Mouse (Mus musculus) liver, embryonic 16.5 days (tissue): ENCODE results near the gene Atxn1. TPM values are rescaled to one million over a fixed set of nuclear protein-coding genes. Genes with fewer than 3 reads are reported as not detected.

Source experiments
- ATAC-seq: fragments of 200-750 bp; cut with Nextera tagmentation; 2 replicates; pipeline ENCODE4 v1.8.0; 2017; ENCODE audit warnings: low read depth, mild to moderate bottlenecking, moderate number of reproducible peaks, moderate library complexity
- H3K27ac ChIP-seq: fragments of 300-500 bp; sonication (generic); 2 replicates; pipeline ENCODE4 v1.5.1; 2014; ENCODE audit warnings: mild to moderate bottlenecking, low read length
- H3K27me3 ChIP-seq: fragments of 300-500 bp; sonication (generic); 2 replicates; pipeline ENCODE4 v1.6.1; 2014; ENCODE audit warnings: low read depth, low read length, mixed read lengths; ENCODE audit not compliant: control insufficient read depth, insufficient read depth
- H3K36me3 ChIP-seq: fragments of 300-500 bp; sonication (generic); 2 replicates; pipeline ENCODE4 v1.6.1; 2014; ENCODE audit warnings: mild to moderate bottlenecking; ENCODE audit not compliant: control insufficient read depth, insufficient read depth
- H3K4me1 ChIP-seq: fragments of 300-500 bp; sonication (generic); 2 replicates; pipeline ENCODE4 v1.6.1; 2014; ENCODE audit warnings: low read depth, low read length, mixed read lengths; ENCODE audit not compliant: control insufficient read depth
- H3K4me2 ChIP-seq: fragments of 300-500 bp; sonication (generic); 2 replicates; pipeline ENCODE4 v1.6.1; 2014; ENCODE audit warnings: low read depth, low read length, mixed read lengths
- H3K4me3 ChIP-seq: fragments of 300-500 bp; sonication (generic); 2 replicates; pipeline ENCODE4 v1.5.1; 2014; ENCODE audit warnings: low read depth, mild to moderate bottlenecking, low read length
- H3K9ac ChIP-seq: fragments of 300-500 bp; sonication (generic); 2 replicates; pipeline ENCODE4 v1.6.1; 2014; ENCODE audit warnings: low read depth, low read length
- H3K9me3 ChIP-seq: fragments of 300-500 bp; sonication (generic); replicated peaks from 2 replicates; pipeline ENCODE4 v1.6.1; 2016; ENCODE audit warnings: low read length; ENCODE audit not compliant: control insufficient read depth
- WGBS: fragments of 180-500 bp; shearing (Covaris S2); extraction: QIAGEN DNeasy Blood & Tissue Kit; methylation state at CpG from one replicate; pipeline ENCODE4 v1.1.7; 2014; ENCODE audit not compliant: insufficient replicate concordance; 5-methylcytosine and 5-hydroxymethylcytosine counted together
- polyA plus RNA-seq: library from polyadenylated mRNA; unstranded; fragments of >200 nt; fragmentation: Nextera tagmentation; extraction: Ambion mirVana; gene quantifications from 2 replicates; pipeline ENCODE4 v1.2.1, GENCODE M21; 2015

Gene Atxn1
- polyA plus RNA-seq, 1 experiment from 2014 or later: 3.2 TPM

DNA sequence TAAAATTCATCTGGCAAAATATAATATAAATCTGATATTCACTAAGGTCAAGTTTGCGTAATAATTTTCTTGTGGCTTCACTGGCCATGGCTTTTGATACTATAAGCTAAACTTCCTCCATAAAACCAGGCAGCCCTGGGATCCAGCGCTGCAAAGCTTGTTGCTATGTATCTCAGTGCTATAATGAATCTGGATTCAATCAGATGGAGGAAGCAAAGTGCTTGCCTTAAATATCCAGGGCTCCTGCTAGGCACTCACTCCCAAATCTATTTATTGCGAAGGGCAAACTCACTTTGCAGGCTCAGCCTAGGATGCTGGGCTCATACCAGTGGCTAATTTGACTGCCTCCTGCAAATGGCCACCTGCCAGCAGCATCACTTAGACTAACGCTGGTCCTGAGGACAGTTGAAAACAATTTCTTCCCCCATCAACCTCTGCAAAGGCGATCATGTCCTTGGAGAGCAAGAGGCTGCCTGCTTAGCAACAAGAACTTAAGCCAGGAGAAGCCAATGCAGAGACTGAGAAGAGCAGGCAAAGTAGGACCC lies 122.2 kb downstream of the Atxn1 start:
- H3K36me3 ChIP-seq: no peaks in the 10 kb centered on the region
- 81% methylated on average over 5 of the region's 5 CpGs for WGBS
- H3K4me1 ChIP-seq: no peaks in the 10 kb centered on the region
- no peak overlapping the region for H3K27ac ChIP-seq
- H3K27me3 ChIP-seq: no peaks in the 10 kb centered on the region
- H3K9me3 ChIP-seq: no peaks in the 10 kb centered on the region
- no peak overlapping the region for H3K4me3 ChIP-seq
- no peak overlapping the region for H3K4me2 ChIP-seq
- no peak overlapping the region for H3K9ac ChIP-seq
- ATAC-seq: no peak

DNA sequence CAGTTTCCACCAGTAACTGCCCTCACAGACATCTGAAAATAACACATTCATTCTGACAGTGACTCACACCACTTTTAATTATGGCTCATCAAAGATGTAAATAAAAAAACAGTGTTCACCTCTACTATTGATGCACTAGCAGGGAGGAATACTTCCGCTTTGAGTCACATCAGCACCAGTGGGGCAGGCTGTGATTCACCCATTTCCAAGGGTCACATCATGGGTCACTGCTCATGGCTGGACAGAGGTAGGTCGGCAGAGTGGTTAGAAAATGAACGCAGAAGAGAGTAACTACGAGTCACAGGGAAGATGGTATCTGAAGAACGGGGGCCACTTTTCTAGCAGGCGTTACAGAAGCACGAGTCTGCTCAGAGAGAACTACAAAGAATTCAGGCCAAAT lies 124.9 kb downstream of the Atxn1 start:
- Histone ChIP-seq H3K4me1 (no peaks in the 10 kb centered on the region), H3K9ac (no peak overlapping the region), H3K27ac (peak overlapping the region; percentile 42; the same call in 1 of the 2 replicates), H3K36me3 (no peaks in the 10 kb centered on the region), H3K9me3 (no peaks in the 10 kb centered on the region), H3K4me2 (no peak overlapping the region), H3K4me3 (no peak overlapping the region), H3K27me3 (no peaks in the 10 kb centered on the region)
- ATAC-seq: no peak
- 42% methylated on average over 7 of the region's 7 CpGs for WGBS

DNA sequence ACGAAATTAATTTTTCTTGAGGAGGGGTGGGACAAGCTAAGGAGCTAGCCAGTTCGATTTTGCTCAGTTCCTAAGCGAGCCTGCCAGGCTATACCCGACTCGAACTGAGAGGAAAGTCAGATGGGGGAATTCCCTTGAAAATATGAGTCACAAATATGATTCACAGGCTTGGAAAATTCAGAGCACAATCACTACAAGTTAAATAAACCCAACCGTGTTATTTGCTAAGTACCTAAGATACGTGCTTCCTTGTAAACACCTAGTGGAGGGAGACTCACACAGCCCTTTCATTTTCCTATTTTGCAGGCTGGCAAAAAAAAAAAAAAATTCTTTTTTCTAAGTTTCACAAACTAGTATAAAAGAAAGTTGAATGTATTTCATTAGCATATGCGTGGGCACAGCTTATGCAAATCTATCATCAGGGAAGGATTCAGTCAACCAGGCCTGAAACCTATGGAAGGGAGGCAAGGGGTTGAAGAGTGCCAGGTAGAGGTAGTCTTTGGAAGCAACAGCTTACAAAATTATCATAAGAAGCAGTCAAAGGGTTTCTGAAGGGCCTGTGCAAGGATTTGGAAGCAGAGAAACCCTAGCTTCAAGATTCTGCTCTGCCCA lies 127.1 kb downstream of the Atxn1 start:
- Histone ChIP-seq H3K27me3 (no peaks in the 10 kb centered on the region), H3K4me1 (no peaks in the 10 kb centered on the region), H3K4me2 (no peak overlapping the region), H3K9ac (no peak overlapping the region), H3K4me3 (no peak overlapping the region), H3K36me3 (no peaks in the 10 kb centered on the region), H3K27ac (no peak overlapping the region), H3K9me3 (no peaks in the 10 kb centered on the region)
- ATAC-seq: no peak
- WGBS: 70% methylated on average over 8 of the region's 8 CpGs

DNA sequence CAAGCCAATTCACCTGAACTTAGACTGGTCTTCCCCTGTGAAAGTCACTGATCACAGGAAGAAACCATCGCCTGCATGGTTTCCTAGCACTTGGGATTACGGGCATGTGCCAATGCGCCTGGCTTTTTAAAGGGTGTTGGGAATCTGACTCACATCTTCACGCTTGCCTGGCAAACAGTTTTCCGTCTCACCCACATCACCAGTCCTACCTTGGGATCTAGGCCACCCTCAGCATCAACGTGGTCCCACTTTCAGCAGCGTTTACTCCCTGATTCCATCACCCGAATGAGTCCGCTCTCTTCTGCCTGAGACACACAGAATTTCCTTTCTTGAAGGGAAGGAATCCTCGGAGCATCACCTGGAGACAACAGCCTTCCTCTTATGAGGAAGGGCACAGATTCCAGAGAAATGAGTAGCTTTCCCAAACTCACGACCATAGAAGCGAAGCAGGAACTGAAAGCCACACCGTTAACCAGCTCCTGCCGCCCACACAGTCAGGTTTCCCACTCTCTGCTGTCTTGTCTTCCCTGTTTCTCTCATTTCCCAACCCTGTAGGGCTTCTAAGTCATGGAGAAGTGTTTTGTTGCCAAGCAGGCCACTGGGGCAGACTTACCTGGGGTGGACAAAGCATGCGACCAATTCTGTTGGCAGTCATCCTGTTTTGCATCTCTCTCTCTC lies 128.3 kb downstream of the Atxn1 start:
- Histone ChIP-seq H3K36me3 (no peaks in the 10 kb centered on the region), H3K27me3 (no peaks in the 10 kb centered on the region), H3K9ac (no peak overlapping the region), H3K4me3 (no peak overlapping the region), H3K4me2 (no peak overlapping the region), H3K9me3 (no peaks in the 10 kb centered on the region), H3K27ac (no peak overlapping the region), H3K4me1 (no peaks in the 10 kb centered on the region)
- ATAC-seq: no peak
- 73% methylated on average over 15 of the region's 15 CpGs for WGBS

DNA sequence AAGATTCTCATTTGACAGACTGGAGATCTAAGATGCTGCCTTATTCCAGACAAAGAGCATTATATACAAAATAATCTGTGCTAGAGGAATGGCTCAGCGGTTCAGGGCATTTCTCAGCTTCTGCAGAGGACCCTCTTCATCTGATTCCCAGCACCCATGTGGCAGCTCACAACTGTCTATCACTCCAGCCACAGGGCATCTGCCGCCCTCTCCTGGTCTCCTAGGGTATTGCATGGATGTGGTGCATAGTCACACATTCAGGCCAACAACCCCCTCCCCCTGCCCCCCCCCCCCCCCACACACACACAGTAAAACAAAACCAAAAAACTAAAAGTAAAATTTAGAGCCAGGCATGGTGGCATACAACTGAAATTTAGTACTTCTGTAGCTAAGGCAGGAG lies 130.5 kb downstream of the Atxn1 start:
- no peak for ATAC-seq
- H3K27me3 ChIP-seq: no peaks in the 10 kb centered on the region

DNA sequence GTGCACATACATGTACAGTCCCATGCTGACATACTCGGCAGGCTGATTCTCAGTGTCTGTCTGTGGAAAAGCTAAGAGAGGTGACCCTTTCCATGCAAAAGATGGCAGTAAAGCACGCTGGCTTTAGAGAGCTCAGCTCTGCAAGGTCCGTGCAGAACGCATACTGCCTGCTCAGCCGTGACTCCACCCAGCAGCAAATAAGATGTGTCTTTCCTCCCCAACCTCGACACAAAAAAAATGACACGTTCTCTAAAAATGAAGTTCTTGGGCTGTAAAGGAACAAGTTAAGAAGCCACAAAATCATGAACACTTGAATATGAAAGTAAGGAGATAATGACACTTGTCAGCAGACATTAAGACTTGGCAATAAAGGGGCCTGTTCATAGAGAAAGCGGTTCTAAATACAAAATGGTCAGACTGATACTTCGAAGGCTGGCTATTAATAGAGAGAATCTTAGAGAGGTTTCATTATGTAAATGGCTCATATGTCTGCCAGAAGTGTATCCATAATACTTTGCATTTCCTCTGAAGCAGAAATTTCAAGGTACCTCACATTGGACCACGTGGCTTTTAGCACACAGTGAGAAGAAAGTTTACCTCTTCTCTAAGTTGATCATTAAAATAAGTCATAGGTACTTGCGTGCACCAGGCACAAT lies 132.0 kb downstream of the Atxn1 start:
- Histone ChIP-seq H3K4me1 (no peaks in the 10 kb centered on the region), H3K4me3 (no peak overlapping the region), H3K9me3 (no peaks in the 10 kb centered on the region), H3K27me3 (no peaks in the 10 kb centered on the region), H3K4me2 (no peak overlapping the region), H3K9ac (no peak overlapping the region), H3K27ac (no peak overlapping the region), H3K36me3 (no peaks in the 10 kb centered on the region)
- no peak for ATAC-seq
- WGBS: 68% methylated on average over 11 of the region's 11 CpGs

More for the DNA sequence above, 130.5 kb downstream of the Atxn1 start:
- Histone ChIP-seq H3K36me3 (no peaks in the 10 kb centered on the region), H3K4me2 (no peak overlapping the region), H3K4me1 (no peaks in the 10 kb centered on the region), H3K27ac (no peak overlapping the region), H3K9me3 (no peaks in the 10 kb centered on the region), H3K4me3 (no peak overlapping the region), H3K9ac (no peak overlapping the region)
- 83% methylated on average over 2 of the region's 2 CpGs for WGBS

DNA sequence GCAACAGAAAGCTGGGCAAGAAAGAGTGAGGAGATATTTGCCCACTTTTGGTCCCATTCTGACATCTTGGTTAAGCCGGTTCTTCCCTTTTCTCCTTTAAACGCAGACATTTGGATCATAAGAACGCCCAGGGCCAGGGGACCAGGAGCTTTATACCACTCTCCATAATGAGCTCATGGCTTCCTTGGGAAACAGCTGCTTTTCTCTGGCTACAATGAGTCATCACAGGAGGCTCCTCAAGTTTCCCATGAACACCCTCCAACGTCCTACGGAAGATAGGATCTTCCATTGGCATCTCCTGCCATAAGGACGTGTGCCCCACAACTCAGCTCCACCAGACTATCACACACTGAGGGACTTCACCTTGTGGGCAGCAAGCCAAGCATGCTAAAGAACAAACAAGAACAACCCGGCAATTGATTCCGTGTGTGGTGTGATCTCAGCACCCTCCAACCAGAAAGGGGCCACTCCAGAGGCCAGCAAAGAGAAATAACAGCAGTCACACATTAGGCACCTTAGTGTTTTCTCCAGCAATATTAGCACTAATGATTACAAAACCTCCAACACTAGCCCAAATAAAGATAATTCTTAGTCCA lies 135.4 kb downstream of the Atxn1 start:
- H3K4me1 ChIP-seq: no peaks in the 10 kb centered on the region
- no peak overlapping the region for H3K4me2 ChIP-seq
- H3K27me3 ChIP-seq: no peaks in the 10 kb centered on the region
- peak; percentile 16; the same call in 1 of the 2 replicates for ATAC-seq
- no peak overlapping the region for H3K9ac ChIP-seq
- no peaks in the 10 kb centered on the region for H3K9me3 ChIP-seq
- no peaks in the 10 kb centered on the region for H3K36me3 ChIP-seq
- no peak overlapping the region for H3K27ac ChIP-seq
- WGBS: 69% methylated on average over 8 of the region's 8 CpGs
- no peak overlapping the region for H3K4me3 ChIP-seq

DNA sequence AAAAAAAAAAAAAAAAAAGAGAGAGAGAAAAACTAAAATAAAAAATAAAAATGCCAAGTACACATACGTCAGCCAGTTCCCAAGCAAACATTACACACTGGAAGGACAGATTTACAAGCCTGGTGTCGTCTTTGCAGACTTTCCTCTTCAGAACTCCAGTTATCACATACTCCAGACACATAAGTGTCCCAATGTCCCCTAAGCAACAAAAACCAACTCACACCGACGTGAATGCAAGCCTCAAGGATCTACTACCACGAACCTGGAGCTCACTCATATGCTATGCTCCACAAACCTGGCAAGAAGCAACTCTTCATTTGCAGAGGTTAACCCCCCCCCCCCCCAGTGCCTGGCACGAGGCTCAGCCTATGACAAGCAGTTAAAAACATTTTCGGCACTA lies 136.8 kb downstream of the Atxn1 start:
- WGBS: 61% methylated on average over 7 of the region's 7 CpGs
- Histone ChIP-seq H3K4me2 (no peak overlapping the region), H3K9me3 (no peaks in the 10 kb centered on the region), H3K4me3 (no peak overlapping the region), H3K36me3 (no peaks in the 10 kb centered on the region), H3K27ac (no peak overlapping the region), H3K4me1 (no peaks in the 10 kb centered on the region; the same call in 1 of the 2 replicates), H3K27me3 (no peaks in the 10 kb centered on the region), H3K9ac (no peak overlapping the region)
- no peak for ATAC-seq
